Mouse (Mus musculus) liver, embryonic 12.5 days (tissue): ENCODE measurements around the gene Incenp. TPM values are rescaled to one million over a fixed set of nuclear protein-coding genes. Genes with fewer than 3 reads are reported as not detected.
"Not testable (repeated sequence)": the region's sequence is repeated elsewhere in the genome, so short reads cannot be mapped to it uniquely, and the experiment has no call there.

Experiments used
- ATAC-seq: fragments of 200-750 bp; cut with Nextera tagmentation; 2 replicates; pipeline ENCODE4 v1.8.0; 2017; ENCODE audit warnings: moderate number of reproducible peaks, mild to moderate bottlenecking, moderate library complexity
- H3K27ac ChIP-seq: fragments of 300-500 bp; sonication (generic); 2 replicates; pipeline ENCODE4 v1.5.1; 2016; ENCODE audit warnings: mild to moderate bottlenecking
- H3K27me3 ChIP-seq: fragments of 300-500 bp; sonication (generic); replicated peaks from 2 replicates; pipeline ENCODE4 v1.6.1; 2016; ENCODE audit warnings: mild to moderate bottlenecking, moderate library complexity
- H3K36me3 ChIP-seq: fragments of 300-500 bp; sonication (generic); 2 replicates; pipeline ENCODE4 v1.6.1; 2016; ENCODE audit warnings: mild to moderate bottlenecking, moderate library complexity
- H3K4me1 ChIP-seq: fragments of 300-500 bp; sonication (generic); 2 replicates; pipeline ENCODE4 v1.6.1; 2016
- H3K4me2 ChIP-seq: fragments of 300-500 bp; sonication (generic); 2 replicates; pipeline ENCODE4 v1.6.1; 2016; ENCODE audit warnings: mild to moderate bottlenecking, moderate library complexity
- H3K4me3 ChIP-seq: fragments of 300-500 bp; sonication (generic); 2 replicates; pipeline ENCODE4 v1.5.1; 2016; ENCODE audit warnings: mild to moderate bottlenecking, moderate library complexity
- H3K9ac ChIP-seq: fragments of 300-500 bp; sonication (generic); 2 replicates; pipeline ENCODE4 v1.6.1; 2016; ENCODE audit warnings: mild to moderate bottlenecking, moderate library complexity
- H3K9me3 ChIP-seq: fragments of 300-500 bp; sonication (generic); replicated peaks from 2 replicates; pipeline ENCODE4 v1.6.1; 2016; ENCODE audit warnings: mild to moderate bottlenecking, moderate library complexity
- WGBS: fragments of 180-500 bp; shearing (Covaris S2); methylation state at CpG from one replicate; pipeline ENCODE4 v1.1.7; 2016; ENCODE audit not compliant: insufficient replicate concordance; 5-methylcytosine and 5-hydroxymethylcytosine counted together
- polyA plus RNA-seq: library from polyadenylated mRNA; unstranded; fragments of >200 nt; fragmentation: Nextera tagmentation; extraction: Ambion mirVana; gene quantifications from 2 replicates; pipeline ENCODE4 v1.2.1, GENCODE M21; 2016

Gene Incenp
- polyA plus RNA-seq, 1 experiment from 2014 or later, result 157 TPM

- 53% methylated on average over 2 of the region's 2 CpGs for WGBS
- Histone ChIP-seq H3K9me3 (no peaks in the 10 kb centered on the region), H3K4me2 (no peak overlapping the region), H3K27me3 (no peaks in the 10 kb centered on the region), H3K9ac (no peak overlapping the region), H3K4me1 (peaks cover 23% of the 10 kb centered on the region), H3K27ac (no peak overlapping the region), H3K36me3 (no peaks in the 10 kb centered on the region), H3K4me3 (no peak overlapping the region)
- ATAC-seq, result no peak
Observed at GRCm38 (mm10) chr19:9933908-9934307, 34.6 kb upstream of the Incenp start.

DNA sequence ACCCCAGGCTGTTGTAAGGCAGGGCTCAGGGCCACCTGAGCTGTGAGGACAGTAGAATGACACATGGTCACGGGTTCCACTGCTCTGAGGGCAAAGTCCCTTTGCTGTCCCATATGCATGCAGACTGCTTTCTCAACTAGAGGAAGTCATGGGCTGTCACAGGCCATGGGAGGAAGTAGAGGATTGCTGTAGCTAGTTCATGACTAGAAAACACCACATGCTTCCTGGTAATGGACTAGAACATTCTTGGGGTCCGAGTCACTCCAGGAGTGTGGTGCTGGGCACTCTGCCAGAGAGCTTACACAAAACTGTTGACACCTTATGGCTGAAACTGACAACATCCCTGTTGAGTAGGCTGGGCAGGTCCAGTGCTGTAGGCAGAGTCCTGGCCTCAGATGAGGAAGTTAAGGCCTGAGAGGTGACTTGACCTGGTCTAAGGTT is 31.8 kb upstream of the Incenp start:
- H3K36me3 ChIP-seq, H3K27me3 ChIP-seq, H3K9ac ChIP-seq, H3K27ac ChIP-seq, H3K4me2 ChIP-seq, H3K4me1 ChIP-seq, H3K4me3 ChIP-seq, H3K9me3 ChIP-seq: not testable (repeated sequence)
- WGBS, result 49% methylated on average over 2 of the region's 2 CpGs
- ATAC-seq, result peak; percentile 35; the same call in 1 of the 2 replicates

- 76% methylated on average over 8 of the region's 9 CpGs for WGBS
- no peak for ATAC-seq
- H3K4me1 ChIP-seq, result peaks cover 20% of the 10 kb centered on the region
- H3K4me2 ChIP-seq, result no peak overlapping the region
- H3K9ac ChIP-seq, result no peak overlapping the region
- no peaks in the 10 kb centered on the region for H3K9me3 ChIP-seq
- H3K27ac ChIP-seq, result no peak overlapping the region
- H3K36me3 ChIP-seq, result no peaks in the 10 kb centered on the region
- H3K27me3 ChIP-seq, result peaks cover 7% of the 10 kb centered on the region
- no peak overlapping the region for H3K4me3 ChIP-seq
Observed at GRCm38 (mm10) chr19:9928089-9928488, 28.7 kb upstream of the Incenp start.

DNA sequence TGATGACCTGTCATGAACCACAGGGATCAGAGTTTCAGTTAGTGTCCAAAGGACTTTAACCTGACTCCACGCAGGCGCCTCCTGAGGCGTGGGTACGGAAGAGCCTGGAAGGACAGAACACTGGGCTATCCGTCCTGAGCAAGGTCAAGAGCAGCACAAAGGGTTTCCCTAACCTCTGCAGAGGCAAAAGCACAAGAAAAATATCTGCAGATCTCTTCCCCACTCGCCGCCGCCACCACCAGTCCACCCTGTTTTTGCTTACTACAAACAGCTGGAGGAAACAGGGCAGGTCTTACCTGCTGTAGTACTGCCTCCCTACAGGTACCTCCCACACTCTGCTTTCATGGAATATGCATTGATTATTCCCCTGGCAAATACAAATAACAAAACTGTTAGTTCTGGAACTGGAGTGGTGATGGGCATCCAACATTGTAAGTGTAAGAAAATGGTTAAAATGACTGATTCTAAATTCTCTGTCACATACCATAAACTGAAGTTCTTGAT is 25.5 kb upstream of the Incenp start:
- no peak for ATAC-seq
- WGBS, result 63% methylated on average over 8 of the region's 8 CpGs
- H3K4me3 ChIP-seq, result no peak overlapping the region
- no peaks in the 10 kb centered on the region for H3K36me3 ChIP-seq
- H3K27me3 ChIP-seq, result peaks cover 7% of the 10 kb centered on the region
- H3K4me1 ChIP-seq, result peaks cover 44% of the 10 kb centered on the region
- no peak overlapping the region for H3K27ac ChIP-seq
- no peak overlapping the region for H3K9ac ChIP-seq
- H3K9me3 ChIP-seq, result no peaks in the 10 kb centered on the region
- H3K4me2 ChIP-seq, result no peak overlapping the region; the same call in 1 of the 2 replicates

- no peak overlapping the region for H3K4me3 ChIP-seq
- peaks cover 7% of the 10 kb centered on the region for H3K27me3 ChIP-seq
- no peak overlapping the region for H3K27ac ChIP-seq
- H3K9me3 ChIP-seq, result no peaks in the 10 kb centered on the region
- 54% methylated on average over 13 of the region's 13 CpGs for WGBS
- peaks cover 47% of the 10 kb centered on the region for H3K4me1 ChIP-seq
- H3K4me2 ChIP-seq, result no peak overlapping the region; the same call in 1 of the 2 replicates
- H3K36me3 ChIP-seq, result no peaks in the 10 kb centered on the region
- no peak overlapping the region for H3K9ac ChIP-seq
- ATAC-seq, result peak; percentile 31; the same call in 1 of the 2 replicates
Observed at GRCm38 (mm10) chr19:9924034-9924768, 24.9 kb upstream of the Incenp start.

- Histone ChIP-seq H3K4me2 (no peak overlapping the region), H3K9me3 (no peaks in the 10 kb centered on the region), H3K4me3 (no peak overlapping the region), H3K9ac (no peak overlapping the region), H3K27ac (no peak overlapping the region), H3K27me3 (peaks cover 4% of the 10 kb centered on the region), H3K4me1 (peaks cover 55% of the 10 kb centered on the region), H3K36me3 (no peaks in the 10 kb centered on the region)
- ATAC-seq, result 0 out of 2 replicates have a peak, but pooled peaks have one; percentile 36
Observed at GRCm38 (mm10) chr19:9923048-9923447, 23.7 kb upstream of the Incenp start.

GRCm38 (mm10) chr19:9922228-9922627 is 22.9 kb upstream of the Incenp start:
- Histone ChIP-seq H3K4me1 (peaks cover 62% of the 10 kb centered on the region), H3K9ac (no peak overlapping the region), H3K4me2 (no peak overlapping the region), H3K27me3 (no peaks in the 10 kb centered on the region; the same call in 1 of the 2 replicates), H3K27ac (no peak overlapping the region), H3K9me3 (no peaks in the 10 kb centered on the region), H3K36me3 (no peaks in the 10 kb centered on the region), H3K4me3 (no peak overlapping the region)
- 57% methylated on average over 2 of the region's 2 CpGs for WGBS
- ATAC-seq, result no peak

- H3K9ac ChIP-seq, result no peak overlapping the region
- ATAC-seq, result no peak
- no peaks in the 10 kb centered on the region for H3K36me3 ChIP-seq
- 61% methylated on average over 13 of the region's 13 CpGs for WGBS
- no peak overlapping the region for H3K27ac ChIP-seq
- H3K9me3 ChIP-seq, result no peaks in the 10 kb centered on the region
- H3K4me3 ChIP-seq, result no peak overlapping the region
- H3K4me1 ChIP-seq, result peaks cover 62% of the 10 kb centered on the region
- H3K4me2 ChIP-seq, result no peak overlapping the region
- H3K27me3 ChIP-seq, result no peaks in the 10 kb centered on the region
Observed at GRCm38 (mm10) chr19:9920835-9921784, 21.8 kb upstream of the Incenp start.

DNA sequence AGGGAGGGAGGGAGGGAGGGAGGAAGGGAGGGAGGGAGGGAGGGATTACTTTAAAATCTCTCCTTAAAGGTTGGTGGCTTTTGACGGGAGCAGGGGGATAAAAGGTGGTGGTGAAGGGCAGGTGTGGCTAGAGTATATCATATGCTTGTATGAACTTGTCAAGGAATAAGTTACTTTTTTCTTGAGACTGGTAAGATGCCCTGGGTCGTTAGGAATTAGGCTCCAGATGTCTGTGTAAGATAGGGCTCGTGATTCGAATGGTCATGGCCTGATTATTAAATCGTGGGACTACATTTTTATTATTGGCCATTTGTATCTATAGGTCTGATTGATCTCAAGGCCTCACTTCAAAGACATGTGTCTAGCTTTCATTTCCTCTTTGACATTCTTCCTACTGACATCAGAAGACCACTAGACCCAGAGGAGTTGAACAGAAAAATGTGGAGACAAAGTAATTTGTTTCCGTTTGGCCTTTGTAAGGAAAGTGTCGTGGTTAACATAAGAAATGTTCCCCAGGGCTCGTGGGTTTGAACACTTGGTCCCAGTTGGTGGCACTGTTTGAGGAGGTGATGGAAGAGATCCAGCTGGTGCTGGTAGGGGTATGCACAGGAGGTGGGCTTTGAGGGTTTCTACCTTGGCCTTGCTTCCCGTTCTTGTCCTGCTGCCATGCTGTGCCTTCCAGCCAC is 19.0 kb upstream of the Incenp start:
- no peak for ATAC-seq
- H3K9me3 ChIP-seq, result no peaks in the 10 kb centered on the region

GRCm38 (mm10) chr19:9917727-9918126 is 18.4 kb upstream of the Incenp start:
- H3K27ac ChIP-seq, result no peak overlapping the region
- H3K9me3 ChIP-seq, result no peaks in the 10 kb centered on the region
- no peaks in the 10 kb centered on the region for H3K27me3 ChIP-seq
- no peak for ATAC-seq
- no peaks in the 10 kb centered on the region for H3K36me3 ChIP-seq
- 33% methylated on average over 4 of the region's 4 CpGs for whole genome bisulfite sequencing
- peaks cover 39% of the 10 kb centered on the region for H3K4me1 ChIP-seq
- no peak overlapping the region for H3K4me2 ChIP-seq
- no peak overlapping the region for H3K4me3 ChIP-seq
- H3K9ac ChIP-seq, result no peak overlapping the region

More for the DNA sequence above, 19.0 kb upstream of the Incenp start:
- H3K4me1 ChIP-seq, result peaks cover 45% of the 10 kb centered on the region
- H3K4me3 ChIP-seq, result no peak overlapping the region
- H3K9ac ChIP-seq, result no peak overlapping the region
- H3K4me2 ChIP-seq, result no peak overlapping the region
- H3K27me3 ChIP-seq, result no peaks in the 10 kb centered on the region
- H3K27ac ChIP-seq, result no peak overlapping the region
- H3K36me3 ChIP-seq, result no peaks in the 10 kb centered on the region
- WGBS, result 45% methylated on average over 9 of the region's 9 CpGs

DNA sequence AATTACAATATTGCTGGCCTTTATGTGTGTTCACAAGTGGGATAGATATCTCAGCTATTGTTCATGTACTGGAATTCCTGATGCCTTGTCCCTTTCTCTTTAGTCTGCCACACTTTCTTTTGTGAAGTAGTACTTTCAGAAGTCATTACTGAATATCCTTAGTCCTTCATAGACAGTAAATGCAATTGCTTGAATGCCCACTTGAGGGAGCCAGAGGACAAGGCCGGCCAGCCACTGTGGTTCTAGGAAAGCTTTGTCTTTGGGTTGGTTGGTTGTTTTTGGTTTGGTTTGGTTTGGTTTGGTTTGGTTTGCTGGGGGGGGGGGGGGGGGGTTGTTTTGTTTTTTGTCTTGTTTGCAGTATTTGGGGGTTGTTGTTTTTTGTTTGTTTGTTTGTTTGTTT is 16.6 kb upstream of the Incenp start:
- H3K27me3 ChIP-seq, result no peaks in the 10 kb centered on the region
- no peaks in the 10 kb centered on the region for H3K36me3 ChIP-seq
- no peak overlapping the region for H3K27ac ChIP-seq
- H3K4me2 ChIP-seq, result no peak overlapping the region
- H3K4me1 ChIP-seq, result peaks cover 40% of the 10 kb centered on the region
- H3K9ac ChIP-seq, result no peak overlapping the region
- 0% methylated on average over 1 of the region's 1 CpGs for WGBS
- no peak overlapping the region for H3K4me3 ChIP-seq
- H3K9me3 ChIP-seq, result no peaks in the 10 kb centered on the region
- ATAC-seq, result no peak
